Mouse (Mus musculus): ENCODE measurements around the gene Olfr913. TPM values are rescaled to one million over a fixed set of nuclear protein-coding genes. Genes with fewer than 3 reads are reported as not detected.

Gene Olfr913
- not detected for total RNA-seq (2021)
- long read RNA-seq, experiment 1: 0 reads
- long read RNA-seq, experiment 2: 0 reads

GRCm38 (mm10) chr9:38592459-38592858 is at the start of gene Olfr913:
Gene Olfr913 (plus strand): TSS chr9:38592759.
- no peak for DNase-seq

GRCm38 (mm10) chr9:38579878-38580277 is 12.7 kb upstream of the Olfr913 start, which contains the start of gene Olfr912:
Gene Olfr912 (plus strand): TSS chr9:38580178.
- no peak for DNase-seq

GRCm38 (mm10) chr9:38591056-38591455 is 1.5 kb upstream of the Olfr913 start:
- DNase-seq: no peak

- DNase-seq: no peak
Measured at GRCm38 (mm10) chr9:38604802-38605201, 12.2 kb downstream of the Olfr913 start, which contains the start of gene Olfr914. Gene Olfr914 (plus strand): TSS chr9:38605102.

- DNase-seq: no peak
Measured at GRCm38 (mm10) chr9:38632406-38632805, 39.8 kb downstream of the Olfr913 start.

Other genes with a start within 250 kb of the Olfr913 start
- gene Olfr898, start 244.3 kb upstream of the Olfr913 start, total RNA-seq (2021): not detected
- gene Olfr250, start 225.9 kb upstream of the Olfr913 start, total RNA-seq (2021): not detected
- gene Olfr251, start 215.7 kb upstream of the Olfr913 start, total RNA-seq (2021): not detected
- not detected for gene Olfr147, start 191.1 kb upstream of the Olfr913 start, total RNA-seq (2021)
- not detected for gene Olfr901, start 163.3 kb upstream of the Olfr913 start, total RNA-seq (2021)
- gene Olfr902, start 145.1 kb upstream of the Olfr913 start, total RNA-seq (2021): not detected
- gene Olfr904, start 129.6 kb upstream of the Olfr913 start, total RNA-seq (2021): not detected
- gene Olfr905, start 121.7 kb upstream of the Olfr913 start, total RNA-seq (2021): not detected
- gene Olfr906, start 105.7 kb upstream of the Olfr913 start, total RNA-seq (2021): not detected
- gene Olfr907, start 97.0 kb upstream of the Olfr913 start, total RNA-seq (2021): not detected
- not detected for gene Olfr911-ps1, start 71.2 kb upstream of the Olfr913 start, total RNA-seq (2021)
- not detected for gene Olfr910, start 54.9 kb upstream of the Olfr913 start, total RNA-seq (2021)
- gene Olfr912, start 12.6 kb upstream of the Olfr913 start, total RNA-seq (2021): not detected
- gene Olfr914, start 12.3 kb downstream of the Olfr913 start, total RNA-seq (2021): not detected
- gene Olfr916, start 67.1 kb downstream of the Olfr913 start, total RNA-seq (2021): not detected
- not detected for gene Olfr917, start 73.1 kb downstream of the Olfr913 start, total RNA-seq (2021)
- not detected for gene Olfr918, start 81.8 kb downstream of the Olfr913 start, total RNA-seq (2021)
- not detected for gene Olfr919, start 110.9 kb downstream of the Olfr913 start, total RNA-seq (2021)
- gene Vwa5a, start 125.5 kb downstream of the Olfr913 start, total RNA-seq (2021): 10 to 100 TPM; 11.2 to 13.2 TPM
- under 1 TPM in 1 of 2 experiments, not detected in 1; 0.05 TPM for gene Olfr920, start 159.5 kb downstream of the Olfr913 start, total RNA-seq (2021)
- not detected for gene Olfr921, start 180.3 kb downstream of the Olfr913 start, total RNA-seq (2021)
- not detected for gene Olfr922, start 221.9 kb downstream of the Olfr913 start, total RNA-seq (2021)
- not detected for gene Olfr923, start 233.8 kb downstream of the Olfr913 start, total RNA-seq (2021)